Mouse (Mus musculus): Measurements from ENCODE around the gene Tnfsf12. TPM values are rescaled to one million over a fixed set of nuclear protein-coding genes. Genes with fewer than 3 reads are reported as not detected.
"Not testable (repeated sequence)": the region's sequence is repeated elsewhere in the genome, so short reads cannot be mapped to it uniquely, and the experiment has no call there.

The Tnfsf12 gene
- polyA plus RNA-seq, 1 experiment from 2014 or later, result 8.9 TPM

DNA sequence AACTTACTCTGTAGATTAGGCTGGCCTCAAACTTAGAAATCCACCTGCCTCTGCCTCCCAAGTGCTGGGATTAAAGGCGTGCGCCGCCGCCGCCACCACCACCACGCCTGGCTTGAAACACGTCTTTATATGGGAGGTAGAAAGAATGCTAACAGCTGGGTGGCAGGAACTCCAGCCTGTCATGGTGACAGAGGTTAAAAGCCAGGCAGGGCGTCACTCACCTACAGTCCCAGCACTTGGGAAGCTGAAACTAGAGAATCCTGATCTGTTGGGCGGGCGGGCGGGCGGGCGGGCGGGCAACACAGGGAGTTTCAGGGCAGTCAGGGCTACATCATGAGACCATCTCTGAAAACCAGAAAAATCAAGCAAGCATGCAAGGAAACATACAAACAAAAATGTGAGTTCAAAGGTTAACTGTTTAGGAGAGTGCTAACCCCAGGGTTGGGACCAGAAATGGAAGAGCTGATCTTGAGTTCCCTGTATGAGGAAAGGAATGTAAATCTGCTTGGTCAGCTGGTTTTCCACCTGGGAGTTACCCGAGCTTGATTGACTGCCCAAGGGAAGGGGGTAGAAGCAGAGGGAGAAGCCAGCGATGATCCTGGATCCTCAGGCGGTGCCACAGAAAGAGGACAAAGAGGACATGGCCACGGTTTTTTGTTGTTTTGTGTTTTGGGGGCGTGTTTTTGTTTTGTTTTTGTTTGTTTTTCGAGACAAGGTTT lies 17.5 kb upstream of the Tnfsf12 start:
- ATAC-seq (ENCODE audit: borderline replicate concordance, extremely low read depth, low FRiP score, low TSS enrichment), result no peak
- 80% methylated on average over 20 of the region's 20 CpGs for WGBS
- H3K27ac ChIP-seq, result no peak overlapping the region
- no peaks in the 10 kb centered on the region for H3K36me3 ChIP-seq
- H3K9ac ChIP-seq, result no peak overlapping the region
- H3K4me2 ChIP-seq, result no peak overlapping the region
- H3K27me3 ChIP-seq, result no peaks in the 10 kb centered on the region
- H3K4me1 ChIP-seq, result peaks cover 6% of the 10 kb centered on the region; the same call in 1 of the 2 replicates
- no peak overlapping the region for H3K4me3 ChIP-seq
- H3K9me3 ChIP-seq, result no peaks in the 10 kb centered on the region

DNA sequence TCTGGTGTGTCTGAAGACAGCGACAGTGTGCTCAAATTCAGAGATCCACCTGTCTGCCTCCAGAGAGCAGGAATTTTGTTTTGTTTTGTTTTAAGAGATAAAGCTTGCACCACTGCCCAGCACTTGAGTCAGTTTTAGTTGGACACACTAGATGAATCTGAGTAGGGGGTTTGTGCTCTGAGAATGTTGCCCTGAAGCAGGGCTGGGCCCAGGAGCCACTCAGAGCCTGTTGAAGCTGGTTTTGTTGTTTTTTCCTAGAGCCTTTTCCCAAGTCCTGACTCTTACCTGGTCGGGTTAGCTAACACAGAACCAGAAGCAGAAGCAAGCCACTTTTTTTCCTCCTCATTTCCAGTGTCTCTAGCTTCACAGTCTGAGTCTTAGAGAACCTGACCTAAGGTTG lies 15.4 kb upstream of the Tnfsf12 start:
- H3K27me3 ChIP-seq, result no peaks in the 10 kb centered on the region
- H3K27ac ChIP-seq, result no peak overlapping the region
- no peak overlapping the region for H3K9ac ChIP-seq
- no peak overlapping the region for H3K4me2 ChIP-seq
- WGBS, result 56% methylated on average over 2 of the region's 2 CpGs
- H3K9me3 ChIP-seq, result no peaks in the 10 kb centered on the region
- no peaks in the 10 kb centered on the region for H3K36me3 ChIP-seq
- H3K4me3 ChIP-seq, result no peak overlapping the region
- peaks cover 4% of the 10 kb centered on the region; the same call in 1 of the 2 replicates for H3K4me1 ChIP-seq
- ATAC-seq (ENCODE audit: borderline replicate concordance, extremely low read depth, low FRiP score, low TSS enrichment), result no peak

DNA sequence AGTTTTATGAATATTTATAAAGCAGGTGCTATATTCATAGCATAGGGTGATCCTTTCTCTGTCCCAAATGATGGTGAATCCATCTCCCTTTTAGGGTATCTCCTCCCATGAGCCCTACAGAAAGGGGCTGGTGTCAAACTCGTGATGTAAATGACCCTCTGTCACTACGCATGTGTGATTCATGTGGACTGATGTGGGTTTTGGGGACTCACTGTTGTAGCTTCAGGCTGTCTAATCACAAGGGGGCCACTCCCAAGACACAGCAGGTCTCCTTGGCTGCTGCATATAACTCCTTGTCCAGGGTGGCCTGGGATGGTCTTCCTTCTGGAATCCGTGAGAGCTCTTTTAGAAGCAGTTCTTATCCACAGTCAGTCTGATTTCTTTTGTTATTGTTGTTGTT lies 14.8 kb upstream of the Tnfsf12 start:
- no peaks in the 10 kb centered on the region for H3K9me3 ChIP-seq
- no peak overlapping the region for H3K27ac ChIP-seq
- 72% methylated on average over 3 of the region's 3 CpGs for WGBS
- no peaks in the 10 kb centered on the region for H3K27me3 ChIP-seq
- no peak for ATAC-seq (ENCODE audit: borderline replicate concordance, extremely low read depth, low FRiP score, low TSS enrichment)
- H3K4me1 ChIP-seq, result no peaks in the 10 kb centered on the region
- no peak overlapping the region for H3K9ac ChIP-seq
- no peak overlapping the region for H3K4me2 ChIP-seq
- no peak overlapping the region for H3K4me3 ChIP-seq
- no peaks in the 10 kb centered on the region for H3K36me3 ChIP-seq

DNA sequence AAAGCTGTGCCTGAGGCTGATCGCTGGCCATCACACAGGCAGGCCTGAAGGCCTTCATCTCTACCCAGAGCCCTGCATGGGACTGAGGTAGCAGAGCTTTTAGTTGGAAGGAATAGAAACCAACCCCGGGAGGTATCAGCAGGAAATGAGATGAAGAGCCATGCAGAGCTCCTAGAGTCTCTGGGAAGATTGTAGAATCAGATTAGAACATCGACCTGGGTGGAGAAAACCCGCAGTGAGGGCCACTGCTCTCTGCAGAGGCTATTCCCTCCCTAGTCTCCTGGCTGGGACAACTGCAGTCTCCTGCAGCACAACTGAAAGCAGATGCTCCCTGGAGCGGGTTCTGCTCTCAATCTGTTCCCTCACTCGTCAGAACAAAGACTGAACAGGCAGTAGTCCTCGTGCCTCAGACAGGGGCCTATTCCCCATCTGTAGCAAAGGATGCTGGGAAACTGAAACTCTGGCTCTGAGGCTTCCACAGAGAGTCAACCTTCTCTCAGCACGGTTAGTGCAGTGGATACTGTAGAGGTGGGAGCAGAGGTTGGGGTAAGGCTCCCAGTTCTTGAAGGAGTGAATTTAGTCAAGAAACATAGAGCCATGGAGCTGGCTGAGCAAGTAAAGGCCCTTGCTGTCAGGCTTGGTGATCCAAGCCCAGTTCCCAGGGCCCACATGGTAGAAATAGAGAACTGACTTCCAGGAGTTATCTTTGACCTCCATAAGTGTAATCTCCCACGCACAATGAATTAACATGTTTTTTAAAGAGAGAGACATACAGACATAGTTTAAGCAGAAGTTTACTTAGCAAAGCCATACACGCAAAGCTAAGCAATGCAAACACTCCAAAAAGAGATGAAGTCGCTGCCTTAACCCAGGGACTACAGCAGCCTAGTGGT lies 14.2 kb upstream of the Tnfsf12 start:
- no peak overlapping the region for H3K4me2 ChIP-seq
- H3K27ac ChIP-seq, result no peak overlapping the region
- no peak overlapping the region for H3K9ac ChIP-seq
- H3K4me3 ChIP-seq, result no peak overlapping the region
- H3K27me3 ChIP-seq, result no peaks in the 10 kb centered on the region
- ATAC-seq (ENCODE audit: borderline replicate concordance, extremely low read depth, low FRiP score, low TSS enrichment), result no peak
- H3K36me3 ChIP-seq, result no peaks in the 10 kb centered on the region
- H3K4me1 ChIP-seq, result no peaks in the 10 kb centered on the region
- H3K9me3 ChIP-seq, result no peaks in the 10 kb centered on the region
- WGBS, result 45% methylated on average over 11 of the region's 11 CpGs

DNA sequence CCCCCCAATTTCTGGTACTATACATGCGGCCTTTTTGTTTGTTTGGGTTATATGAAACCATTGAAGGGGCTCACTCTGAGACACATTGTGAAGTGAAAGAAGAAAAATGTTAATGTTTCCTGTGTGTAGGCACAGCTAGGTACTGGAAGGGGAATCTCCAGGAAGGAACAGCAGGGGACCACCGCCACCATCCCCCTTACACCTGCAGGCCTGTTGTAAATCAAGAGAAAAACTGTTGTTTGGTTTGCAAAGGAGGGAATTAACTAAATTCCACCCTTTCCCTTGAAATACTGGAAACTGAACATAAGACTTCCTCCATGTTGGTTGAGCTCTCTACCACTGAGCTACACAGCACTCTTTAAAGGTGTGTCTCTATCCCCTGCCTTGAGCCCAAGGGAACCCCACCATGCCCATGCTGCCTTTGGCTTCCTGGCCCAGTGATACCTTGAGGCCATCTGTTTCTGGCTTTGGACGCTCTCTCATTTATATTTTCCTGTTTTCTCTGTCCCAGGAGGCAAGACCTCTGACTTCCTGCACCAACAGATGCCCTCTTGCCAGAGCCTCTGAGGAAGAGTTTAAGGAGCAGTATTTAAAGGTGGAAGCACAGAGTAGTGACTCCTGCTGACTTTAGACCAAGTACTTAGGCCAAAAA lies 13.1 kb upstream of the Tnfsf12 start:
- H3K9me3 ChIP-seq, result no peaks in the 10 kb centered on the region
- no peaks in the 10 kb centered on the region for H3K27me3 ChIP-seq
- no peak overlapping the region for H3K27ac ChIP-seq
- no peak overlapping the region for H3K4me3 ChIP-seq
- ATAC-seq (ENCODE audit: borderline replicate concordance, extremely low read depth, low FRiP score, low TSS enrichment), result no peak
- no peak overlapping the region for H3K9ac ChIP-seq
- H3K4me1 ChIP-seq, result no peaks in the 10 kb centered on the region
- no peaks in the 10 kb centered on the region for H3K36me3 ChIP-seq
- H3K4me2 ChIP-seq, result no peak overlapping the region
- WGBS, result 67% methylated on average over 3 of the region's 3 CpGs

DNA sequence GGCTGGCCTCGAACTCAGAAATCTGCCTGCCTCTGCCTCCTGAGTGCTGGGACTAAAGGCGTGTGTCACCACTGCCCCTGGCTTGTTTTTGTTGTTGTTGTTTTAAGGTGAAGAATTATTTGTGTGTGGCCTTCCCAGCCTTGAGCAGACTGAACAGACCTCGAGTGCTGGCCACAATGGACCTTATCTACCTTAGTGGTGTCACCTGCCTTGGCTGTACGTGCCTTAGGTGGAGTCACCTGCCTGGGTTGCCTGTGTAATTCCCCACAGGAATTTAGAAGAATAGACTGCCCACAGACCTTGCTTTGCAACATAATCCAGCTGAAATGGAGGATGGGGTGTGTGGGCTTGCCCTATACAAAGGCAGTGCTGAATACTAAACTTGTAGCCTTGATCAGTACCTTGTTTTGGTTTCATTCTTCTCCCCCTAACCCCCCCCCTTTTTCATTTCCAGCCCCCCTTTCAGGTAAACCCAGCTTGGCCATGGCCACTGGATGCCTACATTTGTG lies 12.3 kb upstream of the Tnfsf12 start:
- Histone ChIP-seq H3K36me3 (no peaks in the 10 kb centered on the region), H3K27ac (no peak overlapping the region), H3K9me3 (no peaks in the 10 kb centered on the region), H3K4me2 (no peak overlapping the region), H3K4me1 (no peaks in the 10 kb centered on the region), H3K9ac (no peak overlapping the region), H3K27me3 (no peaks in the 10 kb centered on the region), H3K4me3 (no peak overlapping the region)
- WGBS, result 74% methylated on average over 4 of the region's 4 CpGs
- ATAC-seq (ENCODE audit: borderline replicate concordance, extremely low read depth, low FRiP score, low TSS enrichment), result no peak

DNA sequence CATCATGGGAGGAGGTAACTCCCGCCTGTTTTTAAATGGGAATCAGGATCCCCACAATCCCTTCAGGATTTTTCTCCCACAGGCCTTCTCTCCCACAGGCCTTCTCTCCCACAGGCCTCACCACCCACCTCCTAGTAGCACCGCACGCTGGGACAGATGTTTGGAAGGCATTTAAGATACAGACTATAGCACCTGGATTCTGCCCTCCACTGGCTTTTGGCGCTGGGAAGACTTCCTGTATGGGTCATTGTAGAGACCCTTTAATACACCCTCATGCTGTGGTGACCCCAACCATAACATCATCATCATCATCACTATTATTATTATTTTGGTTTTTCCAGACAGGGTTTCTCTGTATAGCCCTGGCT lies 11.8 kb upstream of the Tnfsf12 start:
- no peak overlapping the region for H3K4me3 ChIP-seq
- H3K4me2 ChIP-seq, result no peak overlapping the region
- no peaks in the 10 kb centered on the region for H3K9me3 ChIP-seq
- H3K4me1 ChIP-seq, result no peaks in the 10 kb centered on the region
- 80% methylated on average over 4 of the region's 4 CpGs for WGBS
- no peak overlapping the region for H3K27ac ChIP-seq
- H3K27me3 ChIP-seq, result no peaks in the 10 kb centered on the region
- no peak overlapping the region for H3K9ac ChIP-seq
- no peak for ATAC-seq (ENCODE audit: borderline replicate concordance, extremely low read depth, low FRiP score, low TSS enrichment)
- no peaks in the 10 kb centered on the region for H3K36me3 ChIP-seq

DNA sequence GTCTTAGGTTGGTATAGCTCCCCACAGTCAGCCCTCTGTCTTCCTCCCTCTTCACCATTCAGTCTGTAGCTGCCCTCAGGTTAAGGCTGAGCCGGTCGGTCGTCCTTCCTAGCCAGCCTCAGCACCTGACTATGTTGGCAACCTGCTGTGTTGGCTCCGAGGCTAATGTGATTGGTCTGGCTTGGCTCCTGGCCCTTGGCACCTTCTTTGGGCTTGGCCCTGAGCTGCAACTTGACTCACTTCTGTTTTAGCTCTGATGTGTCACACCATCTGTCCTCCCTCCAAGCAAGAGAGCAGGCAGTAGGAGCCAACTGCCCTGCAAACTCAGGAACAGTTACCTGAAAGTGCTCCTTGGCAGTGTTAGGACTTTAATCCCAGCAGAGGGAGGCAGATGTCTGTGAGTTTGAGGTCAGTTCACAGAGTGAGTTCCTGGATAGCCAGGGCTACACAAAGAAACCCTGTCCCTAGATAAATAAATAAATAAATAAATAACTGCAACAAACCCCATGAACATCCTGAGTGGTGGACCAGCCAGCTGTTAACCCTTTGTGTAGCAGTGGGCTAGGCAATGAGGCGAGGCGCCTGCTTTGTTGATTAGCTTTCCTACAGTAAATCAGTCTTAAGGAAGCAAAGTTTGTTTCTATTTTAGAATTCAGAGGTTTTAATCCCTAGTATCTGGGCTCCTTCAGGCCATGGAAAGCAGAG lies 11.3 kb upstream of the Tnfsf12 start:
- H3K4me2 ChIP-seq, result no peak overlapping the region
- H3K9ac ChIP-seq, result no peak overlapping the region
- H3K27me3 ChIP-seq, result no peaks in the 10 kb centered on the region
- H3K27ac ChIP-seq, result no peak overlapping the region
- no peaks in the 10 kb centered on the region for H3K4me1 ChIP-seq
- no peaks in the 10 kb centered on the region for H3K9me3 ChIP-seq
- no peak overlapping the region for H3K4me3 ChIP-seq
- WGBS, result 41% methylated on average over 6 of the region's 6 CpGs
- no peaks in the 10 kb centered on the region for H3K36me3 ChIP-seq
- ATAC-seq (ENCODE audit: borderline replicate concordance, extremely low read depth, low FRiP score, low TSS enrichment), result no peak

DNA sequence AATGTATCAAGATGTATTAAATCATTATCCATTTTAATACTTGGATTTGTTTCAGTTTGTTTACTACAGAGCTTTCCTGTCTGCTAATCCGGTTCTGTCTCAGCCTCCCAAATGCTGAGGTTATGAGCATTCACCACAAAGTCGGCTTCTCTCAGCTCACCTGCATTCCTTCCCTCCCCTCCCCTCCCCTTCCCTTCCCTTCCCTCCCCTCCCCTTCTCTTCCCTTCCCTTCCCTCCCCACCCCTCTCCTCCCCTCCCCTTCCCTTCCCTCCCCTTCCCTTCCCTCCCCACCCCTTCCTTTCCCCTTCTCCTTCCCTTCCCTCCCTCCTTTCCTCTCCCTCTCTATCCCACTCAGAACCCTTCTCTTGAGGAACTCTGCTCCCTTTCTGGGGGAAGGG lies 9.0 kb upstream of the Tnfsf12 start:
- no peaks in the 10 kb centered on the region for H3K36me3 ChIP-seq
- no peaks in the 10 kb centered on the region for H3K4me1 ChIP-seq
- H3K4me3 ChIP-seq, result no peak overlapping the region
- no peak overlapping the region for H3K9ac ChIP-seq
- no peak for ATAC-seq (ENCODE audit: borderline replicate concordance, extremely low read depth, low FRiP score, low TSS enrichment)
- no peaks in the 10 kb centered on the region for H3K27me3 ChIP-seq
- H3K9me3 ChIP-seq, result no peaks in the 10 kb centered on the region
- 19% methylated on average over 2 of the region's 2 CpGs for WGBS
- no peak overlapping the region for H3K27ac ChIP-seq
- H3K4me2 ChIP-seq, result no peak overlapping the region

DNA sequence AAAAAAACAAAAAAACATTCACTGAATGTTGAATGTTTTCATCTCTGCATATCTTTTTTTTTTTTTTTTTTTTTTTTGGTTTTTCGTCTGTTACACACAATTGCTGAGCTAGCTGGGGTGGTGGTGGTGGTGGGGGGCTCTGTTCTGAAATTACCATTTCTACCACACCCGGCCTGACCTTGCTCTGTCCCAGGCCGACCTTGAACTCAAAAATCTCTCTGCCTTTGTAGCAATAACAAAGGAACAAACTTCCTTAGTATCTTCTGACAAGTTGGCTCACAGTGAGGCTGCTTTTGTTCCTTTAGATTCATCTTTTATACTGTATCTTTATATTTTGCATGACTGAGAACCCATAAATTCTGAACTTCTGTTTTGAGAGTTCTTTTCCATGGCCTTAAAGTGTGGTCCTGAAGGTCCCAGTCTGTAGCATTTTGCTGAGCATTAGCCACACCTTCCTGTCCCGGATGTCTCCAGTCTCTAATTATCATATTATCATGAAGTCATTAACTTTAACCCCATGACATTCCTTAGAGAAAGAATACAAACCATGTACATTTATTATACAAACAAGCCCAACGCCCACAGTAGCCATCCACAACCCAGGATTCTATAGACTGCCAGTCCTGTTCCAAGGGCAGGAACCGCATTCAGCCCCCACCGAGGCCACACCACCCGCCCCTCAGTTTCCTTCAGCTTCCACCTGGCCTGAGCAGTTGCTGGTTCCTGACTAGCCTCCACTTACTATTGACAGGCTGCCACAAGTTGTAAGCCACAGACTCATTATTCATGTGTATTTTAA lies 8.4 kb upstream of the Tnfsf12 start:
- H3K27ac ChIP-seq, result no peak overlapping the region
- ATAC-seq (ENCODE audit: borderline replicate concordance, extremely low read depth, low FRiP score, low TSS enrichment), result no peak
- 45% methylated on average over 8 of the region's 8 CpGs for WGBS
- H3K9ac ChIP-seq, result no peak overlapping the region
- H3K36me3 ChIP-seq, result no peaks in the 10 kb centered on the region
- no peak overlapping the region for H3K4me2 ChIP-seq
- no peaks in the 10 kb centered on the region for H3K27me3 ChIP-seq
- H3K9me3 ChIP-seq, result no peaks in the 10 kb centered on the region
- no peaks in the 10 kb centered on the region for H3K4me1 ChIP-seq
- H3K4me3 ChIP-seq, result no peak overlapping the region

DNA sequence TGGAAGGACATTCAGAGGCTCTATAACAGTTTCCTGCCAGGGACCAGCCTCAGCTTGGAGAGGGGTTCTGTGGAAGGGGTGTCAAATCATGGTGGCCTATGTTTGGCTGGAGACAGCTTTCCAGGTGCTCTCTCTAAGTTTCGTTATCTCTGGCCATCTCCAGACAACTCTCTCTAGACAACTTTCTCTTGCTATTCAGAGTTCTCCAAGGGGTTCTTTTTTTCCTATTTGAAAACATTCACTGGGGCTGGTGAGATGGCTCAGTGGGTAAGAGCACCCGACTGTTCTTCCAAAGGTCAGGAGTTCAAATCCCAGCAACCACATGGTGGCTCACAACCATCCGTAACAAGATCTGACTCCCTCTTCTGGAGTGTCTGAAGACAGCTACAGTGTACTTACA lies 7.7 kb upstream of the Tnfsf12 start:
- not testable (repeated sequence) for H3K9ac ChIP-seq; H3K27me3 ChIP-seq; H3K4me1 ChIP-seq; ATAC-seq (ENCODE audit: borderline replicate concordance, extremely low read depth, low FRiP score, low TSS enrichment); H3K4me2 ChIP-seq; H3K9me3 ChIP-seq; H3K27ac ChIP-seq; H3K36me3 ChIP-seq; H3K4me3 ChIP-seq
- 60% methylated on average over 3 of the region's 3 CpGs for WGBS

Measured in lung, embryonic 15.5 days (tissue).